Mouse (Mus musculus): Measurements from ENCODE around the gene Slc39a11. TPM values are rescaled to one million over a fixed set of nuclear protein-coding genes. Genes with fewer than 3 reads are reported as not detected.

Gene Slc39a11
- total RNA-seq, 2 experiments from 2014 or later = 21.7 to 23.1 TPM

DNA sequence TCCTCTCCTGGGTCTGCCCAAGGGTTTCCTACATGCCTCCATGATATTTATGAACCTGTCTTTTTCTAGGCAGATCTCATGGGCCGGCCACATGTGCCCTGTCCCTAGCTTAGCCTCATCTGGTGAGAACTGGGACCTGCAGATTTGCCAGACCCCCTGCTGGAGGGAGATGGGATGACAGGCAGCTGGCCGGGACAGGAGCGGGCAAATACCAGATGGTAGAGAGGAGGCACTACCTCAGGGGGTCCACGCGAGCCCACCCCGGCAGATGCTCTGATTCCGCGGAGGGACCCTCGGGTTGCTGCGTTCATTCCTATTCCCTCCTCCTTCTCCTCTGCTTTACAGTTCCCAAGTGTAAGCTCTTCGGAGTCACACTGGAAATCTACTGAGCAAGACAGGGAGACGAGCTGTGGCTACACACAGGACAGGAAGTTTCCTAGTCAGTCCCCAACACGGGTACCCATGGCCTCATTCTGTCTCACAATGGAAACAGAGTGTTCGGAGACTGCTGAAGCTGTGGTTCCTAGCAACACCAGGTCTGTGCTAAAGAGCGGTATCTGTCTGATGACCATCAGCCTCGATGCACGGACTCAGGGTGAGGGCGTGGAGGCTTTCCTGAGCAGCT, 323.4 kb downstream of the Slc39a11 start:
- DNase-seq (ENCODE audit: low spot score in 2 of 2) = peak; percentile 32 to 68
- no peak overlapping the region for H3K27ac ChIP-seq
- TF ChIP-seq CTCF (conservative IDR thresholded peaks at IDR 0.05) = peak; percentile 90
- peak overlapping the region; percentile 0; the same call in 1 of the 2 replicates for H3K4me3 ChIP-seq

DNA sequence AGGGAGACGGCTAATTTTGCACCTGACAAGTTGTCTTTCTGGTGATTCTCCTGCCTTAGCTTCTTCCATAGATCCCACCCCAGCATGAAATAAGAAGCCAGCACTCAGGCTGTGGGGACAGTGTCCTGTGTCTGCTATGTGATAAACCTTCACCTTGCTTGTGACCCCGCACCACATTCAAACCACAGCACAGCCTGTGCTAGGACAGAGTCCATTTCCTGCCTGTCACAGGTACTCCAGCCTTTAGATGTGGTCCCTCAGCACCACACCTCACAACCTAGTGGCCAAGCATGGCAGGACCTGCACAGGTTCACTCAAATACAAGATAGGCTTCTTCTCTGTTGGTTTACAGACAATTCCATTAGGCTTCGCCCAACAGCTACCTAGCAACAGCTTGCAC, 328.3 kb downstream of the Slc39a11 start:
- Histone ChIP-seq H3K4me3 (no peak overlapping the region), H3K27ac (no peak overlapping the region)
- 0 out of 2 replicates have a peak, but pooled peaks have one; percentile 7 for TF ChIP-seq CTCF (conservative IDR thresholded peaks at IDR 0.05)
- DNase-seq (ENCODE audit: low spot score in 2 of 2) = no peak

DNA sequence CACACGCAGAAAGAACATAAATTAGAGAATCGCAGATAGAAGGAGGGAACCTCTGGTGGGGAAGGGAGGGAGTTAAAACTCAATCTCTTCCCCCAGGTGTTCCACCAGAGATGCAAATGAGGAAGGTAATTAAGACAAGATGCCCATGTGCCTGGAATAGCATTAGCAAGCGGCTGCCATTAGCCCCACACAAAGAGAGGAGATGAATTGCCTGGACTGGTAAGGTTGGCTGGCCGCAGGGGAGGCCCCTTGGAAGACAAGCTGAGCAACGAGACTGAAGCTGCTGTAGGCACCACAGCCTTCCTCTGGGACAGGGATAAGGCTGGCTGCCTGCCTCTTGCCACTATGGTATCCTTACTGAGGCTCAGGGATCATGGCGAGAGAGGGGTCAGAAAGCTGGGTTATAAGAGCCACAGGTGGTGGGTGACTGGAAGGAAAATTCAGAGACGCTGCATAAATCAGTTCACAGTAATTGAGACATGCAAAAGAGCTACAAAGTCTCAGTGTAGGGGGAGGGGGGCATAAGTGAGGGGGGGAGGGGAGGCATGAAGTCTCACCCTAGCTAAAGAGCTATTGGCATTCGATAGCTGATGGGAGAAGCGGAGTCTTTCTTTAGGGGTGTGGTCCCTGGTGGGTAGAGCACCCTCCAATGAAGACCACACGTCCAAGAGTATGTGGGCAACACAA, 340.5 kb downstream of the Slc39a11 start:
- Histone ChIP-seq H3K4me3 (no peak overlapping the region), H3K27ac (no peak overlapping the region)
- TF ChIP-seq CTCF (conservative IDR thresholded peaks at IDR 0.05) = no peak
- no peak for DNase-seq (ENCODE audit: low spot score in 2 of 2)

DNA sequence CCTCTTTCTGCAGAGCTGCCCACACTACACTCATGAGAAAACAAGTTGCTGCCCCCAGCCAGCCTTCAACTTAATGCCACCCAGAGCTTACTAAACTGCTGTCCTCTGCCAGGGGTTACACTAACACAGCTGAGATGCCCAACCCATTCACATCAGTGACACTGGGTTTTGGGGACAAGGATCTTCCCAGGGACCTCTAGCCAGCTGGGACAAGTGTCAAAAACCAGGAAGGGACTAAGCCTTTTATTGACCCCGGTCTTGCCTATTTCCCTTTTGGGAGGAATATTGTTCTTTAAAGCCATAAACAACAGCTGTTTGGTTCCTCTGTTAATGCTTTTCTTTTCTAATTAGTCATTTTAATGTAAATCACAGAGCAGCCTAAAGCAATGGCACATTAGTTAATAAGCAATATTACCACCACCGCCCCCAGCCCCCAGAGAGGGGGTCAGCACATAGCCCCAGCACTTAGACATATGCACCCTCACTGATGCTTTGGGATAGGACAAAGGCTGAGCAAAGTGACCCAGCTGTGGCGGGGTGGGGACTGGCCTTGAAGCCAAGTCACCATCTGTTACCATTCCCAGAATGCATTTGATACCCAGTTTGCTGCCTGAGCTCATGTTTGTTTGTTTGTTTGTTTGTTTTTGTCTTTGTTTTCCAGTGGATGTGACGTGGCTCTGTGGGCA, 341.5 kb downstream of the Slc39a11 start:
- no peak overlapping the region for H3K4me3 ChIP-seq
- no peak for DNase-seq (ENCODE audit: low spot score in 2 of 2)
- TF ChIP-seq CTCF (conservative IDR thresholded peaks at IDR 0.05) = no peak
- H3K27ac ChIP-seq = no peak overlapping the region

DNA sequence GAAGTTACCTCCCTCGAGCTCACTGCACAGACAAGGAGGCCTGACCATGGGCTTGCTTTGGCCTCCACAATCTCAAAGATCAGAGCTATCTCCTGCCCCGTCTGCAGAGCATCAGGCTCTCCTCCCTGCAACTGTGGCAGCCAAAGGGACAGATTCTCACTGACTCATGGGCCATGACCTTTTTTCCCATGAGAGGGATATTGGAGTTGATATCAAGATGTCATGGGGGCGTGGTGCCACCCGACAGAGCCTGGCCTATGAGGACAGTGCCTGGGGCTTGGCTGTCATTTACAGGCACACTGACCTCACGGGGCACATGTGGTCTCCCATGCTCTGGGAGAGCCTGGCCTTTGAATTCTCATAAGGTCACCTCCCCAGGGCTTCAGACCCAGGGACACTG, 346.7 kb downstream of the Slc39a11 start:
- Histone ChIP-seq H3K4me3 (no peak overlapping the region), H3K27ac (no peak overlapping the region)
- DNase-seq (ENCODE audit: low spot score in 2 of 2) = no peak
- TF ChIP-seq CTCF (conservative IDR thresholded peaks at IDR 0.05) = no peak

DNA sequence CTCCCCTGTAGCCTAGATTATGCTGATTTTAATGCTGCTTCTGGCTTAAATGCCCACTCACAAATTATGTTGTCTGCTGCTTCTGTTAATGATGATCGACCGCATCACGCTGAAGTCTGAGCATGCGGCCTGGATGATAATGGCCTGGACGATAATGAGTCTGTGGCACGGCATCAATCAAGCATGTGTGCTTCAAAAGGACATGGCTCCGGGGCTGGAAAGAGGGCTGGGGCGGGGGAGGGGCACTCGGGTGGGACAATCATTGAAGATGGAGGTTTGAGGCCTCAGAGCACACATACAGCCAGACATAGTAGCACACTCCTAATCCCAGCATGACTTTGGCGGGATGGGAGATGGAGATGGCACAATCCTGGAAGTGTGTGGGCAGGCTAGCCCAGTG, 350.4 kb downstream of the Slc39a11 start:
- no peak for TF ChIP-seq CTCF (conservative IDR thresholded peaks at IDR 0.05)
- no peak overlapping the region for H3K4me3 ChIP-seq
- DNase-seq (ENCODE audit: low spot score in 2 of 2) = no peak
- H3K27ac ChIP-seq = no peak overlapping the region

DNA sequence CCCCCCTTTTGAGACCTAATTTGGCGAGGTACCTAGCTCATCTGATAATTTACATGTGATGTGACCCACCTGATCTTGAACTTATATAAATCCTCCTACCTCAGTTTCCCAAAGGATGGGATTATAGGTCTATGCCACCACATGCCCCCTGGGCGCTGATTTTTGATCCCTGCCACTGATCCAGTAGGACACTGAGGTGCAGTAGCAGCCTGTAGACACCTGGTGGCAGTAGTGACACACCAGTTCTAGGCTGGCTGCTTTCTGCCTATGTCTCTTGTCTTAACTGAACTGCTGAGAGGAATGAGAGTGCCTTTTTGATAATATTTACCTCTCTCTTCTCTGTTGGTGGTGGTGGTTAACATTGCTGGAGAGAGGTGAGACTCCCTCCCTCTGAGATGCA, 352.1 kb downstream of the Slc39a11 start:
- Histone ChIP-seq H3K27ac (peak overlapping the region; percentile 19; the same call in 1 of the 2 replicates), H3K4me3 (no peak overlapping the region)
- DNase-seq (ENCODE audit: low spot score in 2 of 2) = peak; percentile 79 to 87
- TF ChIP-seq CTCF (conservative IDR thresholded peaks at IDR 0.05) = peak; percentile 100; the same call in 1 of the 2 replicates

DNA sequence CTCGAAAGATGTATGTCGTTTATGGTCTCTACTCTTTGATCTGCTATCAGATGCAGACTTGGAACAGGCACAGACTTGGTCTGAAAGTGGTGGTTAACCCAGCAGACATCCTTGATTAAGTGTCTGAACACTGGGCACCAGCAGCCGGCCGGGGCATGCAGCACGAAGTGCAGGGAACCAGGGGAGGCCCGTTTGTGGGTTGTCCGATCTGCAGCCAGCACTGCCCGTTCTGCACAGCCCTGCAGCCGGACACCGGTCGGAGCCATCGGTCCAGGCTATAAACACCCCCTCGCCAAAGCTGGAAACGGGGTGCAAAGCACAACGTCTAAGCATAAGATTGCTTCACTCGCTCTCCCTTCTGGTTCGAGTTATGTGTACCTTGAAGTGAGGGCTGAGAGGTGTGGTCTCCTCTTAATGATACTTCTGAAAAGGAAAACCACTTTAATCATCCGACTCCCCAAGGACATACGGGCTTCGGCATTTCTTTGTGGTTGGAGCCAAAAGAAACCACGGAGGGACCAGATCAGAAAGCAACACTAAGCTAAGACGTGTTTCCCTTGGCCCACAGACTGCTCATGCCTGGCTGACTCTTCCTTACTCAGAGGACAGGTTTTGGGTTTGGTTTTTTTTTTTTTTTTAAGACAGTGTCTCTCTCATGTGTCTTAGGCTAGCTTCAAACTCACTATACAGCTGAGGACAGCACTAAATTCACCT, 352.8 kb downstream of the Slc39a11 start:
- no peak for DNase-seq (ENCODE audit: low spot score in 2 of 2)
- TF ChIP-seq CTCF (conservative IDR thresholded peaks at IDR 0.05) = no peak
- H3K27ac ChIP-seq = no peak overlapping the region
- no peak overlapping the region for H3K4me3 ChIP-seq

DNA sequence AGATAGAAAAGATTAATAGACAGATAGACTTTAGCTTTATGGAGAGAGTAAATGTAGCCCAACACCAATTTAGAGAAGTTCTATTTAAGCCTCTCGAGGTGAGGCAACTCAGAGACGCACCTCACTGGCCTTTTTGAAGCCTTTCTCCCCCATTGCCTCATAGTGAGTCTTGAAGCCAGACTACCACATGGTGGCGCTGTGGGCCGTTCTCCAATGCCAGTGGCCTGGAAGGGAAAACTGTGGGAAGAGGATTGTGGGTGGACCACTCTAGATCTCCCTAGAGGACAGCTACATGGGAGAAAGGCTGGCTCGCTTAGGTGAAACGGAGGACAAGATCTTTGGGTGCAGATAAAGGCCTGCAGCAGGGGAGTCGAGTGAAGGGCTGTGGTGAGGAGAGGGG, 353.7 kb downstream of the Slc39a11 start:
- DNase-seq (ENCODE audit: low spot score in 2 of 2) = peak; percentile 77 to 93
- TF ChIP-seq CTCF (conservative IDR thresholded peaks at IDR 0.05) = peak; percentile 94
- Histone ChIP-seq H3K27ac (no peak overlapping the region), H3K4me3 (no peak overlapping the region)

DNA sequence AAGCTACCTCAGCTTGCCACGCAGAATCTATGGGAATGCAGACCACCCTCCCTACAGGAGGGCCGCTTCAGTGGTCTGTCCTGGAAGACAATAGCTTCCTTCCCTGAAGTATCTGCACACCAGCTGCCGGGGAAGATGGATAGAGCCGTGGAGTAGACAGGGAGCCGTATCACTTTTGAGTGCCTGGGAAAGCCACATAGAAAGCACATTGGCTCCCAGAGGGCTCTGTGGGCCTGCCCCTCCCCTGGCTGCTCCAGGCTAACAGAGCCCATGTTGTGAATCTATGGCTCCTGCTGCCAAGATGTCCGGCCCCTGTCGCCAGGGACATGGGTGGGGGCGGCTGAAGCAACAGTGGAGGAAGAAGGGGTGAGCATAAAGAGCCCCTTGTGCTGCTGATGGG, 355.4 kb downstream of the Slc39a11 start:
- peak in 1 of 2 experiments; percentile 33 for DNase-seq (ENCODE audit: low spot score in 2 of 2)
- Histone ChIP-seq H3K27ac (no peak overlapping the region), H3K4me3 (no peak overlapping the region)
- TF ChIP-seq CTCF (conservative IDR thresholded peaks at IDR 0.05) = no peak

DNA sequence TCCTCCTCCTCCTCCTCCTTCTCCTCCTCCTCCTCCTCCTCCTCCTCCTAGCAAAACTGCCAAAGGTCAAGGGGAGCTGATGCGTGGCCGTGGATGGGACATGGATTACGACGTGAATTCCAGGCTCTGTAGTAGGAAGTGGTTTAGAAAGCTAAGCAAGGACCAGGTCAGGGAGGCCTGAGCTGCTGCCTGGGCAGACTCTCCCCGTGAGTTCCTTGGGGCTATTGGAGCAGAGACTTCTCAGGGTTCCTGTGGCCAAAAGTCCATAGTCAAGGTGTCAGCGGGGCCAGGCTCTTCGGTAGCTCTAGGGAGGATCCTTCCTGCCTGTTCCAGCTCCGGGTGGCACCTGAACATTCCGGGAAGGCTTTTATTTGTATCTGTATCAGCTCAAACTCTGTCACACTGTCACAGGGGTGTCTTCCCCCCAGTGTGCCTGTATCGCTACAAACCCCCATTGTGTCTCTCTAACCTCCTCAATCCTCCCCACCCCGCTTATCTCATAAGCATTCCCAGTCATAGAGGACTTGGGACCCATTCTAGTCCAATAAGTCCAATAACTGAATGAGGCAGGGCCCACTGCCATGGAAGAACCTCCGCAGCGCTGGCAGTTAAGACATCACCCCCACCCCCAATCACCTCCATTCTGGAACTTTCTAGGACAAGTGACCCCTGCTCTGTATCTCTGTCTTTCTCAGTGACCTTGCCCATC, 356.8 kb downstream of the Slc39a11 start:
- no peak overlapping the region for H3K4me3 ChIP-seq
- DNase-seq (ENCODE audit: low spot score in 2 of 2) = no peak
- H3K27ac ChIP-seq = peak overlapping the region; percentile 55; the same call in 1 of the 2 replicates
- no peak for TF ChIP-seq CTCF (conservative IDR thresholded peaks at IDR 0.05)

All from layer of hippocampus, adult 2 months (tissue).